Mouse (Mus musculus) lung, embryonic 14.5 days (tissue): ENCODE measurements around the gene Inpp5d. TPM values are rescaled to one million over a fixed set of nuclear protein-coding genes. Genes with fewer than 3 reads are reported as not detected.
A peak's percentile ranks its signal among the peaks of the same experiment; 100 is the strongest.

ENCODE experiments used
- ATAC-seq: fragments of 200-750 bp; cut with Nextera tagmentation; 2 replicates; pipeline ENCODE4 v1.8.0; 2017; ENCODE audit warnings: mild to moderate bottlenecking, moderate TSS enrichment, moderate library complexity; ENCODE audit not compliant: insufficient read depth
- DNase-seq: peaks from one replicate; pipeline ENCODE4 v3.0.0-alpha.2; 2015
- H3K27ac ChIP-seq: fragments of 300-500 bp; sonication (generic); 2 replicates; pipeline ENCODE4 v1.5.1; 2014; ENCODE audit warnings: low read depth, mild to moderate bottlenecking, moderate library complexity
- H3K27me3 ChIP-seq: fragments of 300-500 bp; sonication (generic); 2 replicates; pipeline ENCODE4 v1.6.1; 2014; ENCODE audit warnings: low read length, control low read depth; ENCODE audit not compliant: insufficient read depth
- H3K36me3 ChIP-seq: fragments of 300-500 bp; sonication (generic); 2 replicates; pipeline ENCODE4 v1.6.1; 2014; ENCODE audit warnings: control low read depth; ENCODE audit not compliant: insufficient read depth
- H3K4me1 ChIP-seq: fragments of 300-500 bp; sonication (generic); 2 replicates; pipeline ENCODE4 v1.6.1; 2014; ENCODE audit warnings: antibody characterized with exemption, control low read depth; ENCODE audit not compliant: insufficient read depth
- H3K4me2 ChIP-seq: fragments of 300-500 bp; sonication (generic); 2 replicates; pipeline ENCODE4 v1.6.1; 2014; ENCODE audit warnings: mild to moderate bottlenecking
- H3K4me3 ChIP-seq: fragments of 300-500 bp; sonication (generic); 2 replicates; pipeline ENCODE4 v1.5.1; 2014; ENCODE audit warnings: low read depth, low read length
- H3K9ac ChIP-seq: fragments of 300-500 bp; sonication (generic); 2 replicates; pipeline ENCODE4 v1.6.1; 2014
- H3K9me3 ChIP-seq: fragments of 300-500 bp; sonication (generic); 2 replicates; pipeline ENCODE4 v1.6.1; 2016; ENCODE audit warnings: low read depth, low read length, control low read depth
- CTCF ChIP-seq: IDR thresholded peaks from 2 replicates; pipeline ENCODE4 v1.5.1; 2016; ENCODE audit warnings: antibody characterized with exemption, low read depth
- WGBS: fragments of 180-500 bp; shearing (Covaris S2); extraction: QIAGEN DNeasy Blood & Tissue Kit; methylation state at CpG from one replicate; pipeline ENCODE4 v1.1.7; 2014; 5-methylcytosine and 5-hydroxymethylcytosine counted together
- polyA plus RNA-seq: library from polyadenylated mRNA; unstranded; fragments of >200 nt; fragmentation: Nextera tagmentation; extraction: Ambion mirVana; gene quantifications from 2 replicates; pipeline ENCODE4 v1.2.1, GENCODE M21; 2014

Gene Inpp5d
- polyA plus RNA-seq, 1 experiment from 2014 or later = 11.2 TPM

GRCm38 (mm10) chr1:87684791-87685190 is 64.7 kb downstream of the Inpp5d start:
- H3K9ac ChIP-seq = no peak overlapping the region
- 85% methylated on average over 3 of the region's 3 CpGs for WGBS
- H3K27ac ChIP-seq = no peak overlapping the region
- no peak for DNase-seq
- H3K4me1 ChIP-seq = no peaks in the 10 kb centered on the region
- H3K4me2 ChIP-seq = no peak overlapping the region
- no peak overlapping the region for H3K4me3 ChIP-seq
- H3K9me3 ChIP-seq = no peaks in the 10 kb centered on the region
- no peak for TF ChIP-seq CTCF
- no peaks in the 10 kb centered on the region for H3K36me3 ChIP-seq
- H3K27me3 ChIP-seq = no peaks in the 10 kb centered on the region
- ATAC-seq = no peak

DNA sequence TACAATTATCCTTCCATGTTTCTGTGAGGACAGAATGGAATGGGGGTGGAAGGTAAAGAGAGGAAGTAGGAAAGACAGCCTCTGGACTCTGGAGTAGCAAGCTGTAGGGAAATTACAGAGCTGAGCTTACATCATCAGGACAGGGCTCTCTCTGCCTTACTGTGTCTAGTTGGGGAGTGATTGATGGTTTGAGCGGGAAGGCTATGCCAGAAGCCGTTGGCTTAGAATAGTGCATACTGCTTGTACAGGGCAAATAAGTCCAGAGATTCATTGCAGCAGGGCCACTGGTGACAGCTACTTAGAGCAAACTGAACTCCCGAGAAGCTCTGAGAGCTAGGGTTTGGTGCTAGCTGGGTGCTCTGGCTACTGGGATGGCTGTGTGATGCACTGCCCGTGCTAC is 66.2 kb downstream of the Inpp5d start:
- 41% methylated on average over 4 of the region's 4 CpGs for WGBS

DNA sequence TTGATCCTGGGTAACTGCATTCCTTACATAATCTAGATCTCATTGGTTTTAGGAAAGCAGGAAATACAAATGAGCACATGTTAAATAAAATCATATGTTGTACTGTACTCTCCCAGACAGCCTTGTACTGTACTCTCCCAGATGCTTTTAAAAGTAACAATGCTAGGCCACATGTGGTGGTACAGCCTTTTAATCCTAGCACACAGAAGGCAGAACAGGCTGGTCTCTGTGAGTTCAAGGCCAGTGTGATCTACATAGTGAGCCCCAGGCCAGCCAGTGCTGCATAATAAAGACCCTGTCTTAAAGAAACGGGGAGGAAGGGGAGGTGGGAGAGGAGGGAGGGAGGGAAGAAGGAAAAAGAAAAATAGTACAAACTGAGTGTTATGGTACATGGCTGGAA is 66.9 kb downstream of the Inpp5d start:
- Histone ChIP-seq H3K4me1 (no peaks in the 10 kb centered on the region), H3K36me3 (no peaks in the 10 kb centered on the region), H3K27me3 (no peaks in the 10 kb centered on the region), H3K27ac (no peak overlapping the region), H3K4me3 (no peak overlapping the region), H3K9me3 (no peaks in the 10 kb centered on the region), H3K9ac (no peak overlapping the region), H3K4me2 (no peak overlapping the region)
- ATAC-seq (no peak), DNase-seq (no peak)
- 32% methylated on average over 1 of the region's 1 CpGs for WGBS
- TF ChIP-seq CTCF = no peak

More for the DNA sequence above, 66.2 kb downstream of the Inpp5d start:
- ATAC-seq (peak; percentile 49; the same call in 1 of the 2 replicates), DNase-seq (peak; percentile 59)
- H3K4me3 ChIP-seq = no peak overlapping the region
- H3K9me3 ChIP-seq = no peaks in the 10 kb centered on the region
- no peak for TF ChIP-seq CTCF
- H3K9ac ChIP-seq = no peak overlapping the region
- no peaks in the 10 kb centered on the region for H3K36me3 ChIP-seq
- no peak overlapping the region for H3K4me2 ChIP-seq
- H3K27ac ChIP-seq = no peak overlapping the region
- no peaks in the 10 kb centered on the region for H3K4me1 ChIP-seq
- H3K27me3 ChIP-seq = no peaks in the 10 kb centered on the region

- H3K9me3 ChIP-seq = no peaks in the 10 kb centered on the region
- H3K9ac ChIP-seq = no peak overlapping the region
- no peak overlapping the region for H3K4me2 ChIP-seq
- H3K27ac ChIP-seq = no peak overlapping the region
- TF ChIP-seq CTCF = no peak
- H3K4me1 ChIP-seq = no peaks in the 10 kb centered on the region
- H3K27me3 ChIP-seq = no peaks in the 10 kb centered on the region
- no peaks in the 10 kb centered on the region for H3K36me3 ChIP-seq
- DNase-seq (no peak), ATAC-seq (no peak)
- H3K4me3 ChIP-seq = no peak overlapping the region
- 92% methylated on average over 1 of the region's 1 CpGs for WGBS
Measured at GRCm38 (mm10) chr1:87689661-87690341, 69.7 kb downstream of the Inpp5d start.

- Histone ChIP-seq H3K4me2 (no peak overlapping the region), H3K36me3 (no peaks in the 10 kb centered on the region), H3K9me3 (no peaks in the 10 kb centered on the region), H3K9ac (no peak overlapping the region), H3K4me3 (no peak overlapping the region), H3K27me3 (no peaks in the 10 kb centered on the region), H3K4me1 (peaks cover 3% of the 10 kb centered on the region; the same call in 1 of the 2 replicates), H3K27ac (no peak overlapping the region)
- 71% methylated on average over 5 of the region's 5 CpGs for WGBS
- no peak for DNase-seq
- no peak for ATAC-seq
- TF ChIP-seq CTCF = peak; percentile 37
Measured at GRCm38 (mm10) chr1:87696358-87696757, 76.2 kb downstream of the Inpp5d start.

GRCm38 (mm10) chr1:87698010-87698409 is 77.9 kb downstream of the Inpp5d start:
- 46% methylated on average over 6 of the region's 6 CpGs for WGBS
- peak; percentile 75 for ATAC-seq
- H3K36me3 ChIP-seq = no peaks in the 10 kb centered on the region

DNA sequence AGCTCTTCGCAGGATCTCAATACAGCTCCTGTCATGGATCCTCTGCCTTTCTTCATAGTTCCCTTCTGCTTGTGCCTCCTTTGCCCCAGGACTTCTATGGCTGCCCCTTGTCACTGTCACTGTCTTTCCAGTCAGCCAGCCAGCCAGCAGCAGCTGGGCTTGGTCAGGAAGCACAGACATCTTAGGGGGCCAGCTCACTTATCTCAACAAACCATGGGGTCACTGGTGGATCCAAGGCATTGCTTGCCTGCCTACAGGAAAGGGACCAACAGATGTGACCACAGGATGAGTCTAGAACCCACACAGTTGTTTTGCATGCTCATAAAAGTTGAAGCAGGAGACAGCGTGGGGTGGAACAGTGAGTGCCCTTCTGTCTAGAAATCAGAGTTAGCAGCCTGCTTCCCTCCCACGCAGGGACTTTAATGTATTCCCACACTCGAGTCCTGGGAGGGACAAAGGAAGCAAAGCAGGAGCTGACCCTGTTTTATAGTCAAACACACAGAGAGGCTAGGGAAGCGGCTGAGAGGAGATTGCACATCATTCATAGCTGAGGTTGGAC is 79.9 kb downstream of the Inpp5d start:
- 55% methylated on average over 5 of the region's 5 CpGs for WGBS
- ATAC-seq = peak; percentile 42; the same call in 1 of the 2 replicates
- DNase-seq = peak; percentile 44
- H3K4me3 ChIP-seq = no peak overlapping the region
- no peaks in the 10 kb centered on the region for H3K27me3 ChIP-seq
- no peaks in the 10 kb centered on the region for H3K9me3 ChIP-seq
- H3K9ac ChIP-seq = no peak overlapping the region
- no peak overlapping the region for H3K4me2 ChIP-seq
- no peak for TF ChIP-seq CTCF
- H3K4me1 ChIP-seq = peaks cover 3% of the 10 kb centered on the region; the same call in 1 of the 2 replicates
- no peak overlapping the region; the same call in 1 of the 2 replicates for H3K27ac ChIP-seq
- H3K36me3 ChIP-seq = no peaks in the 10 kb centered on the region

More at GRCm38 (mm10) chr1:87698010-87698409, 77.9 kb downstream of the Inpp5d start:
- no peak for TF ChIP-seq CTCF
- Histone ChIP-seq H3K4me3 (no peak overlapping the region), H3K4me2 (no peak overlapping the region), H3K27ac (no peak overlapping the region), H3K27me3 (no peaks in the 10 kb centered on the region), H3K4me1 (peaks cover 3% of the 10 kb centered on the region; the same call in 1 of the 2 replicates), H3K9ac (no peak overlapping the region), H3K9me3 (no peaks in the 10 kb centered on the region)
- peak; percentile 70 for DNase-seq
